Mouse (Mus musculus): ENCODE results near the gene Cnn3.

DNA sequence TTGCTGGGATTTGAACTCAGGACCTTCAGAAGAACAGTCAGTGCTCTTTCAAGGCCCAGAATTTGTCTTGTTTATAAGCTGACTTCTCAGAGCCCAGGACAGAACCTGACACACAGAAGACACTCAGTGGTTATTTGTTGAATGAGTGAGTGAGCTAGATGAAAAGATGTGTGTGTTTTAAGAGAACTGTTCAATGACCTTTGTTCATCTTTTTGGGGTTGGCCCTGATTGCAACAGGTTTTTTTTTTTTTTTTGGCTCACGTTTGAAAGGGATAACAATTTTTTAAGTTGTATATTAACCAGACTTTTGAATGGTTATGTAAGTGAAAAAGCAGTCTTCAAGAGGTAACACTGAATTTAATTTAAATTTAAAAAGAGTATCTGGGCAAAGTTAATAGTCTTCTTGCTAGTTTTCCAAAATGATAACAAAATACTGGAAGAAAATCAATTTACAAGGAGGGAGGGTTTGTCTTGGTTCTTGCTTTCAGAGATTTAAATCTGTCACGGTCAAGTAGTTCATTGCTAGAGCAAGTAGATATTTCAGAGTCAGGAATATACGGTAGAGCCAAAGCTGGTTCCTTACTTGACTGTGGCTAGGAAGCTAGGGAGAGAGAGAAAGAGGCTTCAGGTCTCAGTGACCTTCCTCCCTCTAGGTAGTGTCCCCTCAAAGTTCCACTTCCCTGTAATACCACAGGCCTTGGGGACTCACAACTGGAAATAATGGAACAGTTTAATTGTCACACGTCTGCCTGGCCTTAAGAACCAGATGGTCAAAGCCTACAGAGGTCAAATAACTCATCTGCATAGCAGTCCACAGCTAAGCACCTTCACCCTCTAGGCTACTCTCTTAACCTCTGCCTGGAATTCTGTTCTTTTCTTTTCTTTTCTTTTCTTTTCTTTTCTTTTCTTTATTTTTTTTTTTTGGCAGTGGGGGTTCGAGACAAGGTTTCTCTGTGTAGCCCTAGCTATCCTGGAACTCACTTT lies 9.8 kb upstream of the Cnn3 start:
- TF ChIP-seq ZC3H11A (IDR thresholded peaks at IDR 0.05; ENCODE audit: borderline replicate concordance, low read depth, low read length) (no peak), MAFK (IDR thresholded peaks at IDR 0.05; ENCODE audit: insufficient read depth, low read depth, low read length) (no peak), HCFC1 (IDR thresholded peaks at IDR 0.05; ENCODE audit: borderline replicate concordance, insufficient read depth, low read length) (no peak), ZNF384 (IDR thresholded peaks at IDR 0.05; ENCODE audit: low read depth, low read length) (no peak), CHD2 (IDR thresholded peaks at IDR 0.05; ENCODE audit: low read depth, low read length) (no peak)
